Mouse (Mus musculus) liver, adult (tissue): ENCODE results near the gene Tnrc6c.

Experiments
- GATA4 ChIP-seq: IDR thresholded peaks from 2 replicates; pipeline ENCODE4 v1.6.1; 2014; ENCODE audit warnings: mild to moderate bottlenecking, low read length; ENCODE audit not compliant: insufficient replicate concordance

Gene Tnrc6c

GRCm38 (mm10) chr11:117796954-117797353, 142.9 kb downstream of the Tnrc6c start:
- TF ChIP-seq GATA4, result no peak

GRCm38 (mm10) chr11:117797511-117798159, 143.5 kb downstream of the Tnrc6c start, which contains the start of gene 6030468B19Rik:
Gene 6030468B19Rik, plus strand, starts transcription at chr11:117797660.
- TF ChIP-seq GATA4, result no peak

- no peak for TF ChIP-seq GATA4
Observed at GRCm38 (mm10) chr11:117798160-117798541, 144.1 kb downstream of the Tnrc6c start.

- no peak for TF ChIP-seq GATA4
Observed at GRCm38 (mm10) chr11:117799174-117799573, 145.1 kb downstream of the Tnrc6c start.

- no peak for TF ChIP-seq GATA4
Observed at GRCm38 (mm10) chr11:117800038-117800437, 145.9 kb downstream of the Tnrc6c start.

GRCm38 (mm10) chr11:117801650-117802049, 147.6 kb downstream of the Tnrc6c start:
- TF ChIP-seq GATA4, result no peak

- TF ChIP-seq GATA4, result no peak
Observed at GRCm38 (mm10) chr11:117803166-117803688, 149.1 kb downstream of the Tnrc6c start.

GRCm38 (mm10) chr11:117806781-117807180, 152.7 kb downstream of the Tnrc6c start:
- no peak for TF ChIP-seq GATA4

- TF ChIP-seq GATA4, result no peak
Observed at GRCm38 (mm10) chr11:117809407-117810311, 155.6 kb downstream of the Tnrc6c start, which contains the start of the genes Gm20708 and Syngr2. Gene Gm20708, plus strand, starts transcription at chr11:117809668. Gene Syngr2, plus strand, starts transcription at chr11:117809668.

- TF ChIP-seq GATA4, result no peak
Observed at GRCm38 (mm10) chr11:117810401-117811046, 156.4 kb downstream of the Tnrc6c start.
